18 mouse cellular contexts compared by ENCODE assay signal in genomic region chrX:161855630-161856029, GRCm38 (mm10).
"Had no signal": no experiment of that assay in that cellular context is flagged by ENCODE, and none has a peak within 500 bp of the region (broad histone marks: within the 10 kb centered on the region; RNA-seq: fewer than 3 reads in every experiment).

No protein-coding gene starts in this region.

- ATAC-seq: midbrain, embryonic 16.5 days had no signal

- H3K4me2 ChIP-seq: lung, embryonic 14.5 days; midbrain, embryonic 12.5 days; neural tube, embryonic 13.5 days; neural tube, embryonic 15.5 days; stomach, embryonic 15.5 days had no signal

- DNase-seq: lung, adult 18-20 months; lung, embryonic 14.5 days; lung, postnatal 10 days; lung, postnatal 4 days; midbrain, embryonic 14.5 days; retina, postnatal 1 day; right cerebral cortex, adult 18-20 months; thymus, adult 2 months; thymus, postnatal 25 days; thymus, postnatal 4 days had no signal

- H3K27me3 ChIP-seq: stomach, embryonic 15.5 days had no signal

- H3K9me3 ChIP-seq: midbrain, embryonic 10.5 days; midbrain, embryonic 12.5 days; neural tube, embryonic 13.5 days; neural tube, embryonic 15.5 days; stomach, embryonic 15.5 days had no signal

- H3K4me1 ChIP-seq: midbrain, embryonic 10.5 days; midbrain, embryonic 12.5 days; neural tube, embryonic 13.5 days; neural tube, embryonic 15.5 days; stomach, embryonic 15.5 days had no signal

- H3K36me3 ChIP-seq: midbrain, embryonic 10.5 days; midbrain, embryonic 12.5 days; neural tube, embryonic 13.5 days; neural tube, embryonic 15.5 days; stomach, embryonic 15.5 days had no signal

- H3K9ac ChIP-seq: lung, embryonic 14.5 days; midbrain, embryonic 12.5 days; neural tube, embryonic 13.5 days; neural tube, embryonic 15.5 days; stomach, embryonic 15.5 days had no signal

- H3K4me3 ChIP-seq: midbrain, embryonic 10.5 days; midbrain, embryonic 12.5 days; myocyte; neural tube, embryonic 13.5 days; neural tube, embryonic 15.5 days; stomach, embryonic 15.5 days had no signal

- H3K27ac ChIP-seq: midbrain, embryonic 10.5 days; midbrain, embryonic 12.5 days; neural tube, embryonic 13.5 days; neural tube, embryonic 15.5 days; stomach, embryonic 15.5 days; stomach, postnatal 0 days had no signal
